9 mouse cellular contexts compared by ENCODE assay signal in genomic region chr2:157913705-157914104, GRCm38 (mm10). TPM values are rescaled to one million over a fixed set of nuclear protein-coding genes. Genes with fewer than 3 reads are reported as not detected.
DNase-seq lines count a peak whose midpoint lies in the region; ATAC-seq and TF ChIP-seq lines count a peak whose summit lies in the region.
"Had no signal": no experiment of that assay in that cellular context is flagged by ENCODE, and none has a peak within 500 bp of the region (broad histone marks: within the 10 kb centered on the region; RNA-seq: fewer than 3 reads in every experiment).

No protein-coding gene starts in this region.

- H3K36me3 ChIP-seq in lung, embryonic 14.5 days (ENCODE audit: insufficient read depth), result no peaks in the 10 kb centered on the region
- no peaks in the 10 kb centered on the region for H3K36me3 ChIP-seq in hindbrain, embryonic 13.5 days

- peak; percentile 54; the same call in 1 of the 2 replicates for ATAC-seq in lung, embryonic 14.5 days (ENCODE audit: insufficient read depth)
- no peak for ATAC-seq in hindbrain, embryonic 13.5 days (ENCODE audit: low FRiP score)
- ATAC-seq in megakaryocyte progenitor cell, adult 5-6 weeks (replicated peaks; ENCODE audit: poor library complexity), result no peak

- no peaks in the 10 kb centered on the region for H3K9me3 ChIP-seq in lung, embryonic 14.5 days (ENCODE audit: low read depth, low read length)
- no peaks in the 10 kb centered on the region for H3K9me3 ChIP-seq in hindbrain, embryonic 13.5 days

- H3K9ac ChIP-seq in lung, embryonic 14.5 days, result no peak overlapping the region
- peak overlapping the region; percentile 47; the same call in 1 of the 2 replicates for H3K9ac ChIP-seq in hindbrain, embryonic 13.5 days
- H3K9ac ChIP-seq: liver, embryonic 14.5 days had no signal

- DNase-seq in lung, embryonic 14.5 days, result no peak
- DNase-seq in lung, postnatal 4 days, result no peak
- peak; percentile 44 for DNase-seq in cerebellum, adult 9-11 months
- DNase-seq in retina, postnatal 7 days (ENCODE audit: low read depth, low spot score), result peak; percentile 39
- no peak for DNase-seq in ovary, adult 18-20 months (ENCODE audit: low spot score)

- H3K4me1 ChIP-seq in lung, embryonic 14.5 days (ENCODE audit: insufficient read depth), result no peaks in the 10 kb centered on the region
- peaks cover 80% of the 10 kb centered on the region for H3K4me1 ChIP-seq in hindbrain, embryonic 13.5 days (replicated peaks)

- WGBS in lung, embryonic 14.5 days, result 4% methylated on average over 4 of the region's 4 CpGs
- 5% methylated on average over 4 of the region's 4 CpGs for WGBS in hindbrain, embryonic 13.5 days

- no peak overlapping the region for H3K4me2 ChIP-seq in lung, embryonic 14.5 days
- H3K4me2 ChIP-seq in hindbrain, embryonic 13.5 days, result peak overlapping the region; percentile 70

- peak; percentile 21; the same call in 1 of the 2 replicates for TF ChIP-seq CTCF in lung, embryonic 14.5 days (IDR thresholded peaks at IDR 0.05; ENCODE audit: low read depth)

- H3K27me3 ChIP-seq in lung, embryonic 14.5 days (ENCODE audit: insufficient read depth, low read length), result peaks cover 33% of the 10 kb centered on the region
- H3K27me3 ChIP-seq in hindbrain, embryonic 13.5 days, result peaks cover 52% of the 10 kb centered on the region

- no peak overlapping the region for H3K27ac ChIP-seq in lung, embryonic 14.5 days (ENCODE audit: low read depth)
- no peak overlapping the region for H3K27ac ChIP-seq in hindbrain, embryonic 13.5 days
- H3K27ac ChIP-seq: liver, embryonic 14.5 days had no signal

- H3K4me3 ChIP-seq in lung, embryonic 14.5 days (ENCODE audit: low read depth, low read length), result no peak overlapping the region
- H3K4me3 ChIP-seq in hindbrain, embryonic 13.5 days, result peak overlapping the region; percentile 69

RNA-seq across cellular contexts. Expression of gene Vstm2l, which starts 0.7 kb away (rescaled TPM):
- not detected in 2 replicates for polyA plus RNA-seq in lung, embryonic 14.5 days (2014; fragmentation: Nextera tagmentation; extraction: Ambion mirVana)
- 16.9 and 21.6 TPM in 2 replicates for polyA plus RNA-seq in hindbrain, embryonic 13.5 days (2015; fragmentation: Nextera tagmentation; extraction: Ambion mirVana)
- total RNA-seq in megakaryocyte progenitor cell, adult 5-6 weeks (2015), result not detected in 2 replicates
- total RNA-seq in megakaryocyte progenitor cell, adult 5-6 weeks (2017), result not detected in 2 replicates
- polyA plus RNA-seq: heart, embryonic 14.5 days had no signal

Comparison
In these comparisons a context has a peak if more than half of its experiments do, and no peak if none do; other contexts are left out.
1. DNase-seq: peak in cerebellum, adult 9-11 months (single experiment) and retina, postnatal 7 days (single experiment); none in lung, embryonic 14.5 days (single experiment), lung, postnatal 4 days (0 of 2) and ovary, adult 18-20 months (single experiment).
2. RNA of gene Vstm2l, which starts 0.7 kb away (polyA plus RNA-seq): 16.9 to 21.6 TPM in hindbrain, embryonic 13.5 days; not detected in lung, embryonic 14.5 days; every median in the first group is over 10 times any median in the second.